Mouse (Mus musculus): ENCODE data around the gene Selenbp1.
"Not testable (repeated sequence)": the region's sequence is repeated elsewhere in the genome, so short reads cannot be mapped to it uniquely, and the experiment has no call there.

The Selenbp1 gene

GRCm38 (mm10) chr3:94932809-94933564, at the start of gene Selenbp1:
Selenbp1 (plus strand) TSS chr3:94933056.
- peak; percentile 49 for DNase-seq (ENCODE audit: extremely low spot score, low spot score)

- peak; percentile 93 for DNase-seq (ENCODE audit: extremely low spot score, low spot score)
Observed at GRCm38 (mm10) chr3:94886316-94887224, 46.3 kb upstream of the Selenbp1 start, which contains the start of gene Psmb4. Psmb4 (minus strand) TSS chr3:94886961.

- no peak for DNase-seq (ENCODE audit: extremely low spot score, low spot score)
Observed at GRCm38 (mm10) chr3:94888595-94888994, 44.3 kb upstream of the Selenbp1 start.

GRCm38 (mm10) chr3:94894076-94894475, 38.8 kb upstream of the Selenbp1 start:
- no peak for DNase-seq (ENCODE audit: extremely low spot score, low spot score)

- DNase-seq (ENCODE audit: extremely low spot score, low spot score) = peak; percentile 57
Observed at GRCm38 (mm10) chr3:94902747-94903146, 30.1 kb upstream of the Selenbp1 start.

GRCm38 (mm10) chr3:94904759-94905158, 28.1 kb upstream of the Selenbp1 start:
- not testable (repeated sequence) for DNase-seq (ENCODE audit: extremely low spot score, low spot score)

GRCm38 (mm10) chr3:94906482-94906881, 26.4 kb upstream of the Selenbp1 start:
- DNase-seq (ENCODE audit: extremely low spot score, low spot score) = no peak

GRCm38 (mm10) chr3:94911050-94911693, 21.7 kb upstream of the Selenbp1 start:
- DNase-seq (ENCODE audit: extremely low spot score, low spot score) = no peak

GRCm38 (mm10) chr3:94913801-94914200, 19.1 kb upstream of the Selenbp1 start:
- no peak for DNase-seq (ENCODE audit: extremely low spot score, low spot score)

GRCm38 (mm10) chr3:94915903-94916741, 16.7 kb upstream of the Selenbp1 start:
- DNase-seq (ENCODE audit: extremely low spot score, low spot score) = no peak

GRCm38 (mm10) chr3:94917816-94918361, 15.0 kb upstream of the Selenbp1 start:
- DNase-seq (ENCODE audit: extremely low spot score, low spot score) = no peak

GRCm38 (mm10) chr3:94918845-94919244, 14.0 kb upstream of the Selenbp1 start:
- no peak for DNase-seq (ENCODE audit: extremely low spot score, low spot score)

GRCm38 (mm10) chr3:94921104-94921503, 11.8 kb upstream of the Selenbp1 start:
- DNase-seq (ENCODE audit: extremely low spot score, low spot score) = no peak

GRCm38 (mm10) chr3:94922333-94922732, 10.5 kb upstream of the Selenbp1 start:
- DNase-seq (ENCODE audit: extremely low spot score, low spot score) = no peak

- DNase-seq (ENCODE audit: extremely low spot score, low spot score) = no peak
Observed at GRCm38 (mm10) chr3:94924688-94925087, 8.2 kb upstream of the Selenbp1 start.

GRCm38 (mm10) chr3:94926301-94926736, 6.5 kb upstream of the Selenbp1 start:
- not testable (repeated sequence) for DNase-seq (ENCODE audit: extremely low spot score, low spot score)

GRCm38 (mm10) chr3:94928979-94929378, 3.9 kb upstream of the Selenbp1 start:
- DNase-seq (ENCODE audit: extremely low spot score, low spot score) = not testable (repeated sequence)

- not testable (repeated sequence) for DNase-seq (ENCODE audit: extremely low spot score, low spot score)
Observed at GRCm38 (mm10) chr3:94930386-94931266, 2.2 kb upstream of the Selenbp1 start.

- not testable (repeated sequence) for DNase-seq (ENCODE audit: extremely low spot score, low spot score)
Observed at GRCm38 (mm10) chr3:94931427-94932082, 1.3 kb upstream of the Selenbp1 start.
